Mouse (Mus musculus) ovary, postnatal 14 days (tissue): ENCODE results near the gene Ngrn.
A peak's percentile ranks its signal among the peaks of the same experiment; 100 is the strongest.

Source experiments
- DNase-seq: peaks from one replicate; pipeline ENCODE4 v3.0.0; 2022; ENCODE audit warnings: low spot score

The Ngrn gene

GRCm38 (mm10) chr7:80260625-80261371 is at the start of gene Ngrn:
Gene Ngrn, plus strand, starts transcription at chr7:80261215.
- DNase-seq, result peak; percentile 76

GRCm38 (mm10) chr7:80213604-80214003 is 47.4 kb upstream of the Ngrn start:
- no peak for DNase-seq

GRCm38 (mm10) chr7:80214459-80214858 is 46.6 kb upstream of the Ngrn start:
- DNase-seq, result no peak

DNA sequence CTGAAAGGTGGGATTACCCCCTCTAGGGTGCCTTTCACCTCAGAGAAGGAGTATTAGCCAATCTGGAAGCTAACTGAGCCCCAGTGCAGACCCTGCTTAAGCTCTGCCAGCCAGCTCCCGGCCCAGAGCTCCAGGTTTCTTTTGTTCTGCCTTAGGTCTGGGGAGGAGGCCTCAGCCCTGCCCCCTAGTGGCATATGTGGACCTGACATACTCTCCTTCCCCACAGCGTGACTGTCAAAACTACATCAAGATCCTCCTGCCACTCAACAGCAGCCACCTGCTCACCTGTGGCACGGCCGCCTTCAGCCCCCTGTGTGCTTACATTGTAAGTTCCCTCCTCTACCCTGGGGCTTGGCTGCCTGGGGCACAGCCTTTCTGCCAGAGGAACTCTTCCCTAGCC is 45.6 kb upstream of the Ngrn start:
- DNase-seq, result peak; percentile 73

GRCm38 (mm10) chr7:80216566-80216965 is 44.4 kb upstream of the Ngrn start:
- DNase-seq, result no peak

DNA sequence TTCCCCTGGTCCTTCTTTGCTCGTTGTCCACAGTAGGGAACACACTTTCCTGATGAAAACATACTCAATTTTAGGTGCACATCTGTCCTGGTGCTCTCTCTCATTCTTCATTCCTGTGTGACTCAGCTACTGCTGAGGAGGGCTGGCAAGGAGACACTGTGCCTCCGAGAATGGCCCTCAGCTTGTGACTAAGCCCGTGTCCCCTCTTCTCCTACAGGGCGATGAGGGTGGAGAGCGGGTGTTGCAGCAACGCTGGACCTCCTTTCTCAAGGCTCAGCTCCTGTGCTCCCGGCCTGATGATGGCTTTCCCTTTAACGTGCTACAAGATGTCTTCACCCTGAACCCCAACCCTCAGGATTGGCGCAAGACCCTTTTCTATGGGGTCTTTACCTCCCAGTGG is 42.3 kb upstream of the Ngrn start:
- no peak for DNase-seq

DNA sequence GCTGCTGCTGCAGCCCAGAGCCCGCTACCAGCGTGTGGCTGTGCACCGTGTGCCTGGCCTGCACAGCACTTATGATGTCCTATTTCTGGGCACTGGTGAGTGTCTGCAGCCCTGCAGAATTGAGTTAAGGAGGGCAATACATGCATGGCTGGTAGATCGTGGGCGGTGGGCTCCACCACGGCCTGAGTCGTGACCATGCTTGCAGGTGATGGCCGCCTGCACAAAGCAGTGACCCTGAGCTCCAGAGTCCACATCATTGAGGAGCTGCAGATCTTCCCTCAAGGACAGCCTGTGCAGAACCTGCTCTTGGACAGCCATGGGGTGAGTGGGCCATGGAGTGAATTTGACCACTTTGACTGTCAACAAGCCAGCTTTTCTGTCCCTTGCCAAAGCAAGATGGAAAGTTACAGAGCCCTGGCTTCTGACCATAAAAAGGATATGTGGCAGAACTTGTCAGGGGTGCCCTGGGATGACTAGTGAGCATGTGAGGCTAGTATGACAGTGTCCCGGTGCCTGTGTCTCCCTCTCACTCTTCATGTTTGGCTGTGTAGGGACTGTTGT is 40.7 kb upstream of the Ngrn start:
- DNase-seq, result no peak

- no peak for DNase-seq
Measured at GRCm38 (mm10) chr7:80221179-80221750, 39.8 kb upstream of the Ngrn start.

DNA sequence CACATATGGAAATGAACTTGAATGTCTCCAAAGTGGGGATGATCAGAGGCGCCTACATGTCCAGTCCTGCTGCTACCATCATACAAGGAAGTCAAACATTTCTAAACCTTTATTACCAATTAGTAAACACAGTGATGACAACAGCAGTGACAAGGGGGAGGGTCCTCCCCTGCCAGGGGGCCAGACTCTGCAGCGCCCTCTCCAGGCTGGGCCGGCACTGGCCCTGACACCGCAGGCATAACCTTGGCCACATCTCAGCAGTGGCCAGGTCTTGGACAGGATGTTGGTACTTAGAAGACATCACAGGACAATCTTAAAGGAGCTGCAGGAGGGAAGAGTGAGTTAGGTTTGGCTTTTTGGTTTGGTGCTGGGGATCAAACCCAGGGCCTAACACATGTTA is 34.0 kb upstream of the Ngrn start:
- no peak for DNase-seq

- no peak for DNase-seq
Measured at GRCm38 (mm10) chr7:80230196-80230595, 30.8 kb upstream of the Ngrn start.

GRCm38 (mm10) chr7:80231971-80232488 is 29.0 kb upstream of the Ngrn start:
- DNase-seq, result peak; percentile 33

- DNase-seq, result peak; percentile 97
Measured at GRCm38 (mm10) chr7:80232489-80233029, 28.5 kb upstream of the Ngrn start, which contains the start of the genes Cib1 and Gdpgp1. Gene Cib1, minus strand, starts transcription at chr7:80232813. Gene Gdpgp1, plus strand, starts transcription at chr7:80232865.

GRCm38 (mm10) chr7:80233799-80234198 is 27.2 kb upstream of the Ngrn start:
- DNase-seq, result no peak

DNA sequence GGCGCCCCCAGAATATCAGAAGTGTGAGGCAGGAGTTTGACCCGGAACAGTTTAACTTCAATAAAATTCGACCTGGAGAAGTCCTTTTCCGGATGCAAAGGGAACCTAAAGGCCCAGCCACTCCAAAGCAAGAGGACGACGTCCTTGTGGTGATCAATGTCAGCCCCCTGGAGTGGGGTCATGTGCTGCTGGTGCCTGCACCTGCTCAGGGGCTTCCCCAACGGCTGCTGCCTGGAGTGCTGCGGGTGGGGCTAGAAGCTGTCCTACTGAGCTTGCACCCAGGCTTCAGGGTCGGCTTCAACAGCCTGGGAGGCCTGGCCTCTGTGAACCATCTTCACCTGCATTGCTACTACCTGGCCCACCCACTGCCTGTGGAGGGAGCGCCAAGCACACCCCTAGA is 22.5 kb upstream of the Ngrn start:
- DNase-seq, result no peak

- DNase-seq, result no peak
Measured at GRCm38 (mm10) chr7:80241661-80242060, 19.4 kb upstream of the Ngrn start.

DNA sequence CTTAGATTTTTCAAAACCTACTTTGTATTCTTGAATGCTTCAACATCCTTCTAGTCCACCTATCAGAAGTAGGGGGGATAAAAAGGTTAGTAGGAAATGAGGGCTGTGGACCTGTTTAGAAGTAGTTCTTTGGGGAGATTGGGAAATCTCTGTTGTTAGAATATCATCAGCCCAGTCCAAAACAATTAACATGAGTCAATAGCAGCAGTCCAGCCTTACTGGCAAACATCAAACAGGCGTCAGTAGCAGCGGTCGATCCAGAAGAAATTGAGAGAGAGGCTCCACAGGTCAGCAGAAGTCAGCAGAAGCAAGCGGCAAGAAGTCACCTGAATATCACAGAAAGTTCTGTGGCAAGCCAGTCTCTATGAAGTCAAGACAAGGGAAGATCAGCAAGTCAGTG is 16.2 kb upstream of the Ngrn start:
- DNase-seq, result no peak

- peak; percentile 93 for DNase-seq
Measured at GRCm38 (mm10) chr7:80246148-80246721, 14.8 kb upstream of the Ngrn start, which contains the start of gene Ttll13. Gene Ttll13, plus strand, starts transcription at chr7:80246376.

- no peak for DNase-seq
Measured at GRCm38 (mm10) chr7:80246859-80247258, 14.2 kb upstream of the Ngrn start.

- DNase-seq, result no peak
Measured at GRCm38 (mm10) chr7:80252437-80252836, 8.6 kb upstream of the Ngrn start.

- no peak for DNase-seq
Measured at GRCm38 (mm10) chr7:80252886-80253285, 8.1 kb upstream of the Ngrn start.

DNA sequence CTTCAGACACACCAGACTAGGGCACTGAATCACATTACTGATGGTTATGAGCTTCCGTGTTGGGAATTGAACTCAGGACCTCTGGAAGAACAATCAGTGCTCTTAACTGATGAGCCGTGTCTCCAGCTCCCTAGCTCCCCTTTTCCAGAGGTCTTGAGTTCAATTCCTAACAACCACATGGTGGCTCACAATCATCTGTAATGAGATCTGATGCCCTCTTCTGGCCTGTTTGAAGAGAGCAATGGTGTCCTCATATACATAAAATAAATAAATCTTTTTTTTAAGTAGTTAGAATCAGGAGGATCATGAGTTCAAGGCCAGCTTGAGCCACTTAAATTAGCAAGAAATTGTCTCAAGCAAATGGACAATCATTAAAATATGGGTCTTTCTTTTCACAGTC is 5.0 kb upstream of the Ngrn start:
- DNase-seq, result no peak

DNA sequence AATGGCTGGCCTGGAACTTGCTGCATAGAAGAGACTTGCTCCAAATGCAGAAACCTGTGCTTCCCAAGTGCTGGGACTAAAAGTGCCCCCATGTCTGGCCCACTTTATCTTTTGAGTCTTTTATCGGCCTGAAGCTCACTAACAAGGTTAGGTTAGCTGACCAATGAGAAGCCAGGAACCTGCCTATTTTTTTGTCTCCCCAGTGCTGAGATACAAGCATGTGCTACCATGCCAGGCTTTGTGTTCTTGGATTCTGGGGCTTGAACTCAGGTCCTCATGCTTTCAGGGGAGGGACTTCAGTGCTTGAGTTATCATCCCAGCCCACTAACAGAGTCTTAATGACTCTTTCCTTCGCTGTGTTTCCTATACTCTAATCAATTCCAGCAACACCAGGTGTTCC is 3.3 kb upstream of the Ngrn start:
- no peak for DNase-seq
